Mouse (Mus musculus) forebrain, embryonic 11.5 days (tissue): Measurements from ENCODE around the gene Chit1. TPM values are rescaled to one million over a fixed set of nuclear protein-coding genes. Genes with fewer than 3 reads are reported as not detected.

Source experiments
- ATAC-seq: fragments of 200-750 bp; cut with Nextera tagmentation; replicated peaks from 2 replicates; pipeline ENCODE4 v1.8.0; 2017; ENCODE audit warnings: moderate TSS enrichment; ENCODE audit not compliant: low FRiP score
- DNase-seq: peaks from one replicate; pipeline ENCODE4 v3.0.0-alpha.2; 2017; ENCODE audit warnings: low spot score
- H3K27ac ChIP-seq: fragments of 300-500 bp; sonication (generic); 2 replicates; pipeline ENCODE4 v1.5.1; 2014; ENCODE audit warnings: low read depth, low read length
- H3K27me3 ChIP-seq: fragments of 300-500 bp; sonication (generic); 2 replicates; pipeline ENCODE4 v1.6.1; 2014; ENCODE audit warnings: mild to moderate bottlenecking, low read length, mixed read lengths; ENCODE audit not compliant: control insufficient read depth, insufficient read depth
- H3K36me3 ChIP-seq: fragments of 300-500 bp; sonication (generic); 2 replicates; pipeline ENCODE4 v1.6.1; 2014; ENCODE audit warnings: mild to moderate bottlenecking, low read length, moderate library complexity, mixed read lengths; ENCODE audit not compliant: control insufficient read depth, insufficient read depth
- H3K4me1 ChIP-seq: fragments of 300-500 bp; sonication (generic); replicated peaks from 2 replicates; pipeline ENCODE4 v1.6.1; 2014; ENCODE audit warnings: low read length, mixed read lengths; ENCODE audit not compliant: control insufficient read depth, insufficient read depth
- H3K4me2 ChIP-seq: fragments of 300-500 bp; sonication (generic); 2 replicates; pipeline ENCODE4 v1.6.1; 2014; ENCODE audit warnings: low read depth, mild to moderate bottlenecking, low read length, moderate library complexity, mixed read lengths; ENCODE audit not compliant: severe bottlenecking
- H3K4me3 ChIP-seq: fragments of 300-500 bp; sonication (generic); 2 replicates; pipeline ENCODE4 v1.5.1; 2014; ENCODE audit warnings: low read depth, low read length
- H3K9ac ChIP-seq: fragments of 300-500 bp; sonication (generic); 2 replicates; pipeline ENCODE4 v1.6.1; 2014; ENCODE audit warnings: low read length
- H3K9me3 ChIP-seq: fragments of 300-500 bp; sonication (generic); 2 replicates; pipeline ENCODE4 v1.6.1; 2016; ENCODE audit warnings: low read length, mixed read lengths; ENCODE audit not compliant: control insufficient read depth
- WGBS: fragments of 180-500 bp; shearing (Covaris S2); extraction: QIAGEN DNeasy Blood & Tissue Kit; methylation state at CpG from one replicate; pipeline ENCODE4 v1.1.7; 2014; 5-methylcytosine and 5-hydroxymethylcytosine counted together
- polyA plus RNA-seq: library from polyadenylated mRNA; unstranded; fragments of >200 nt; fragmentation: Nextera tagmentation; extraction: Ambion mirVana; gene quantifications from 2 replicates; pipeline ENCODE4 v1.2.1, GENCODE M21; 2014

The Chit1 gene
- not detected in 2 replicates for polyA plus RNA-seq

- Histone ChIP-seq H3K9ac (no peak within 1 kb of the TSS), H3K27me3 (no peaks in the 10 kb centered on the region), H3K9me3 (no peaks in the 10 kb centered on the region), H3K4me2 (no peak within 1 kb of the TSS), H3K27ac (no peak within 1 kb of the TSS), H3K4me3 (no peak within 1 kb of the TSS), H3K36me3 (no peaks in the 10 kb centered on the region), H3K4me1 (no peaks in the 10 kb centered on the region)
- ATAC-seq (no peak), DNase-seq (no peak)
- 73% methylated on average over 4 of the region's 4 CpGs for WGBS
Measured at GRCm38 (mm10) chr1:134110979-134111378, at the start of gene Chit1. Gene Chit1, plus strand, starts transcription at chr1:134111242.

GRCm38 (mm10) chr1:134061915-134062314 lies 49.1 kb upstream of the Chit1 start:
- Histone ChIP-seq H3K4me3 (no peak overlapping the region), H3K9me3 (no peaks in the 10 kb centered on the region), H3K4me2 (peak overlapping the region; percentile 50; the same call in 1 of the 2 replicates), H3K27me3 (no peaks in the 10 kb centered on the region), H3K9ac (peak overlapping the region; percentile 59), H3K27ac (peak overlapping the region; percentile 100), H3K36me3 (no peaks in the 10 kb centered on the region), H3K4me1 (peaks cover 46% of the 10 kb centered on the region)
- WGBS: 33% methylated on average over 3 of the region's 3 CpGs
- DNase-seq (no peak), ATAC-seq (no peak)

GRCm38 (mm10) chr1:134062411-134063085 lies 48.5 kb upstream of the Chit1 start:
- no peaks in the 10 kb centered on the region for H3K36me3 ChIP-seq
- peak overlapping the region; percentile 50 for H3K4me2 ChIP-seq
- 0% methylated on average over 11 of the region's 11 CpGs for WGBS
- H3K27me3 ChIP-seq: no peaks in the 10 kb centered on the region
- ATAC-seq: peak; percentile 71
- H3K9me3 ChIP-seq: no peaks in the 10 kb centered on the region
- H3K4me1 ChIP-seq: peaks cover 52% of the 10 kb centered on the region
- H3K4me3 ChIP-seq: peak overlapping the region; percentile 13; the same call in 1 of the 2 replicates
- peak overlapping the region; percentile 59 for H3K9ac ChIP-seq
- DNase-seq: peak; percentile 93
- H3K27ac ChIP-seq: peak overlapping the region; percentile 100

GRCm38 (mm10) chr1:134063086-134063772 lies 47.8 kb upstream of the Chit1 start:
- H3K4me2 ChIP-seq: peak overlapping the region; percentile 50
- H3K4me3 ChIP-seq: peak overlapping the region; percentile 13
- DNase-seq: peak; percentile 96
- H3K4me1 ChIP-seq: peaks cover 55% of the 10 kb centered on the region
- peak; percentile 83 for ATAC-seq
- H3K9ac ChIP-seq: peak overlapping the region; percentile 59
- WGBS: under 1% methylated on average over 33 of the region's 33 CpGs
- H3K27ac ChIP-seq: peak overlapping the region; percentile 100
- H3K36me3 ChIP-seq: no peaks in the 10 kb centered on the region
- H3K9me3 ChIP-seq: no peaks in the 10 kb centered on the region
- no peaks in the 10 kb centered on the region for H3K27me3 ChIP-seq

GRCm38 (mm10) chr1:134063773-134064125 lies 47.3 kb upstream of the Chit1 start:
- Histone ChIP-seq H3K36me3 (no peaks in the 10 kb centered on the region), H3K4me3 (peak overlapping the region; percentile 9), H3K9me3 (no peaks in the 10 kb centered on the region), H3K9ac (peak overlapping the region; percentile 59), H3K27me3 (no peaks in the 10 kb centered on the region), H3K4me2 (peak overlapping the region; percentile 50), H3K27ac (peak overlapping the region; percentile 100), H3K4me1 (peaks cover 55% of the 10 kb centered on the region)
- DNase-seq: no peak
- WGBS: under 1% methylated on average over 9 of the region's 9 CpGs
- peak; percentile 14 for ATAC-seq

GRCm38 (mm10) chr1:134064296-134064831 lies 46.7 kb upstream of the Chit1 start:
- ATAC-seq (no peak), DNase-seq (no peak)
- 72% methylated on average over 2 of the region's 2 CpGs for WGBS
- Histone ChIP-seq H3K4me2 (peak overlapping the region; percentile 50; the same call in 1 of the 2 replicates), H3K9me3 (no peaks in the 10 kb centered on the region), H3K4me1 (peaks cover 55% of the 10 kb centered on the region), H3K36me3 (no peaks in the 10 kb centered on the region), H3K9ac (peak overlapping the region; percentile 59), H3K27me3 (no peaks in the 10 kb centered on the region), H3K27ac (peak overlapping the region; percentile 100), H3K4me3 (no peak overlapping the region)

- Histone ChIP-seq H3K9me3 (no peaks in the 10 kb centered on the region), H3K4me2 (no peak overlapping the region; the same call in 1 of the 2 replicates), H3K27ac (peak overlapping the region; percentile 100), H3K36me3 (no peaks in the 10 kb centered on the region), H3K4me3 (no peak overlapping the region), H3K4me1 (peaks cover 56% of the 10 kb centered on the region), H3K9ac (peak overlapping the region; percentile 20; the same call in 1 of the 2 replicates), H3K27me3 (no peaks in the 10 kb centered on the region)
- ATAC-seq (no peak), DNase-seq (no peak)
- 68% methylated on average over 4 of the region's 4 CpGs for WGBS
Measured at GRCm38 (mm10) chr1:134065241-134065809, 45.7 kb upstream of the Chit1 start.

- Histone ChIP-seq H3K4me1 (peaks cover 62% of the 10 kb centered on the region), H3K36me3 (no peaks in the 10 kb centered on the region), H3K4me3 (no peak overlapping the region), H3K27ac (peak overlapping the region; percentile 37; the same call in 1 of the 2 replicates), H3K9ac (no peak overlapping the region; the same call in 1 of the 2 replicates), H3K9me3 (no peaks in the 10 kb centered on the region), H3K4me2 (no peak overlapping the region), H3K27me3 (no peaks in the 10 kb centered on the region)
- ATAC-seq (no peak), DNase-seq (no peak)
- WGBS: 52% methylated on average over 3 of the region's 3 CpGs
Measured at GRCm38 (mm10) chr1:134066554-134066953, 44.5 kb upstream of the Chit1 start.
